Mouse (Mus musculus) hematopoietic multipotent progenitor cell, adult 10-12 weeks (in vitro differentiated cells): ENCODE results near the gene Sufu. TPM values are rescaled to one million over a fixed set of nuclear protein-coding genes. Genes with fewer than 3 reads are reported as not detected.

Source experiments
- polyA plus RNA-seq: library from polyadenylated mRNA; stranded (reverse); fragments of >175 nt; gene quantifications from 2 replicates; pipeline ENCODE4 v1.2.3, GENCODE M21; 2012; ENCODE audit warnings: low replicate concordance

Gene Sufu
- 38.7 and 49.4 TPM in 2 replicates for polyA plus RNA-seq

DNA sequence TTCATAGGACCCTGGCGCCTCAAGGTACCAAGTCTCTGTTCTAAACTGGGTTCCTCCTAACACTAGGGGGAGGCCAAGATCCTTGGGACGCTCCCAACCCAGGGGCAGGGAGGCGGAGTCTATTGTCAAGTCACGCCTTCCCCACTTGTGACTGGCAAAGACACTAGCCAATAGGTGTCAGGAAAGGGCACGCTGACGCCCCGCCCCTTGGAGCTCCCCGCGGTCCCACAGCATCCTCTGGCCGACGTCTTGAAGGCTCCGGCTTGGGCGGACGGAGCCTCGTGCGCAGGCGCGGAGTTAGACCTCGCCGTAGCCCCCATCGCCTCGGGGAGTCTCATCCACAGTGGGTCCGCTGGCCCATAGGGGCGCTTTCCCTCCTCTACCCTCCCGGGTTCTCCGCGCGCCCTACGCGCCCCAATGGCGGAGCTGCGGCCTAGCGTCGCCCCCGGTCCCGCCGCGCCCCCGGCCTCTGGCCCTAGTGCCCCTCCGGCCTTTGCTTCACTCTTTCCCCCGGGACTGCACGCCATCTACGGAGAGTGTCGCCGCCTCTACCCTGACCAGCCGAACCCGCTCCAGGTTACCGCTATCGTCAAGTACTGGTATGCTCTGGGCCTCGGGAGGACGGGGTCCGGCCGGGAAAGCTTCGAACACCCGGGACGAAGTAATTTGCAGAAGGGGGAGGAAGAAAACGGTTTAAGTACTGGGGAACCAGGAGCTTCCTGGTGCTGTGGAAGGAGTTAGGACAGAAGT is at the start of gene Sufu:
Sufu (plus strand) TSS at position 211 of the 750 bp plus-strand sequence.

DNA sequence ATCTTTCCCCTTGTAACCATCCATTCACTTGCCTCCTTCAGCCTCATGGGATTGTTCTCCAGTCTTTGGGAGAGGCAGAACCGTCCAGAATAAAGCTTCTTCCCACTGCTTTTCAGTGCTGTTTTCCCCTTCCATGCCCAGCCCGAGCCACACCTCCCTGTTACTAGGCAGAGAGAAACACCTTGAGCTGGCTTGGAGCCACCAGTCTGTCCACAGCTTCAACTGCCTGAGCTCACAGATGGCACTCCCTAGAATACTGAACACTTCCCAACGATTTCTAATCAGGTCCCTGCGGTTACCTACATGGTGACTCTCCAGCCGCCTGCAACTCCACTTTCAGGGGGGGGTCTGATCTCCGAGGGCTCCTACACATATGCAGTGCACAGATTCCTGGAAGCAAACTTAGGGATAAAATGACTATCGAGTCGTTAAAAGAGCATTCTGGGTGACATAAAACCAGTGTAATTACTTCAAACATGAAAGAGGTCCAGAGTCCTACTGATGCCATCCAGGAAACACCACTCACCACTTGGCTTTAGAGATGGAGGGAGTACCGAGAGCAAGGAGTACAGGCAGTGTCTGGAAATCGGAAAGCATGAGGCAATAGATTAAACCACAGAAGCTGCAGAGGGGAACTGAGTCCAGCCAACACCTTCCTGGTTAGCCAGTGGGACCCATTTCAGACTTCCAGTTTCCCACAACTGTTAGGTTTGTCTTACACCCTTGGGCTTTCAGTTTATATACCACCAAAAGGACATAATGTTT is 46.3 kb upstream of the Sufu start, which contains the start of gene 2310034G01Rik:
2310034G01Rik (minus strand) TSS at position 135 of the 765 bp plus-strand sequence.

DNA sequence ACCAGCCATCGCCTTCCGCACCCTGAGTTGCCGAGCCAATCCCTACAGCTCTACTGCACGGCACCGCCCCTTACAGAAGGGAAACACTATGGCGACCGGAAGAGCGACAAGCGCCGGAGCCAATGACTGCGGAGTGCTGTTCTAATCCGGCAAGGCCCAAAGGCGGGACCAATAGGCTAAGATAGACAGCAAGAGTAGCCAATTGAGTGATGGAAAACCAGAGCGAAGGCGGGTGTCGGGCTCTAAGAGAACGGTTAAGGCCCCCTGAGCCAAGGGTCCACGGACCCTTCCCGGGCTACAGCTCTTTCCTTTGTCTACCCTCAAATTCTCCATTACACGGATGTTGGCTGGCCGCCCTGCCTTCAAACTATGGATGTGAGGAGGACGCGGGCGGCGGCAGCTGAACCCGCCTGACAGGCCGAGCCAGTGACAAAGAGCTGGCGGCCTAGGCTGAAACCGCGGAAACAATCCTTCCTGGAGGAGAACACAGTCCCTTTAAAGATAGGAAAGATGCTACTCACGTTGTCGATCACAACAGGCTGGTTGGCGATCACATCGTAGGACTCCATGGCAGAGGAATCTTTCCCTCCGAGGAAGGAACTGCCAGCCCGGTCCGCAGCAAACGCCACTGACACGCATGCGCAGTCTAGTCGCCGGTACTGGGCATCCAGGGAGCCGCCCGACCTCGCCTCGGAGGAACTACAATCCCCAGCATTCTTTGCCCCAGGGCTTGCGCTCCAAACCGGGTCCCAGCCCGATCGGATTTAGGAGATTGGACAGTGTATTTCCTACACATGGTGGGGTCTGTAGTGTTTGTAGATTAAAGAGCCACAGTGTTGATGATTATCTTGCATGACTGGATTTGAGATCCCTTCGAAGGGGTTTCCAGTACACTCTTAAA is 1.3 kb upstream of the Sufu start, which contains the start of gene Actr1a:
Actr1a (minus strand) TSS at position 640 of the 901 bp plus-strand sequence.

DNA sequence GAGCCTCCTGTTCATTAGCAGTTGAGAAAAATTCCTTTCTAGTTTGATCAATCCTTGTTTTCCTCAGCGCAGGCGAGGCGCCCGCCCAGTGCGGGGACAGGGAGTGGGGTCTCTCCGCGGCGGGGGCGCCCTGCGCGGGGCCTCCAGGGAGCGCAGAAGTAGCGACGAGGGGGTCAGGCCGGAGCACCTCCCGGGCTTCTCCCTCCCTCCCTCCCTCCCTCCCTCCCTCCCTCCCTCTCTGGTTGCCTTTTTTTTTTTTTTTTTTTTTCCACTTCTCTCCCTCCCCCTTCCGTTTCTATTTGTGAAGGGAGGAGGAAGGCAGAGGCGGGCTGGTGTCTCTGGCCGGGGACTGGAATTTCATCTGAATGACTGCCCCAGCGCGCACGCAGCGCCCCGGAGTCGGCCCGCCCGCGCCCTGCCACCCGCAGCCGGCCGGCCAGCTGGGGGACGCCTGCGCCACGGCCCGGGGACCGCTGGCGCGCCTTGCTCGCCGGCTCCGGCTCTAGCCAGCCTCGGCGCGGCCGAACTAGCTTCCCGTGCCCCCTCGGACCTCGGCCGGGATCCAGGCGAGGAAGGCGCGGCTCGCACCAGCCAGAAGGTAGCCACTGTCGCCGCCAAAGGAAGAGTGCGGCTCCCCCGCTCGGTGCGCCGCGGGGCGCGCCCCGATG is 104.8 kb downstream of the Sufu start, which contains the start of gene Trim8:
Trim8 (plus strand) TSS at position 302 of the 668 bp plus-strand sequence.

Other genes with a start within 250 kb of the Sufu start
- gene Pitx3, start 248.6 kb upstream of the Sufu start, polyA plus RNA-seq, result not detected in 2 replicates
- 419 and 633 TPM in 2 replicates for gene Gbf1, start 244.4 kb upstream of the Sufu start, polyA plus RNA-seq
- gene Nfkb2, start 92.6 kb upstream of the Sufu start, polyA plus RNA-seq, result 225 and 361 TPM in 2 replicates
- gene Psd, start 69.7 kb upstream of the Sufu start, polyA plus RNA-seq, result 1.7 and 2.5 TPM in 2 replicates
- 17.6 and 24.2 TPM in 2 replicates for gene Fbxl15, start 68.7 kb upstream of the Sufu start, polyA plus RNA-seq
- gene Cuedc2, start 58.2 kb upstream of the Sufu start, polyA plus RNA-seq, result 94.2 and 96.3 TPM in 2 replicates
- gene Mfsd13a, start 55.8 kb upstream of the Sufu start, polyA plus RNA-seq, result 9.8 and 25.9 TPM in 2 replicates
- gene 2310034G01Rik, start 46.6 kb upstream of the Sufu start, polyA plus RNA-seq, result 0.34 and 0.75 TPM in 2 replicates
- 26.1 and 37.0 TPM in 2 replicates for gene Actr1a, start 1.1 kb upstream of the Sufu start, polyA plus RNA-seq
- gene Trim8, start 104.8 kb downstream of the Sufu start, polyA plus RNA-seq, result 113 and 173 TPM in 2 replicates
- 6.1 and 13.0 TPM in 2 replicates for gene Arl3, start 176.3 kb downstream of the Sufu start, polyA plus RNA-seq
- 0.89 and 2.4 TPM in 2 replicates for gene Sfxn2, start 176.5 kb downstream of the Sufu start, polyA plus RNA-seq
- 72.2 and 116 TPM in 2 replicates for gene Wbp1l, start 202.2 kb downstream of the Sufu start, polyA plus RNA-seq